Mouse (Mus musculus) common myeloid progenitor, adult 5-6 weeks (primary cell): ENCODE data around the gene Gm10310. TPM values are rescaled to one million over a fixed set of nuclear protein-coding genes. Genes with fewer than 3 reads are reported as not detected.
A peak's percentile ranks its signal among the peaks of the same experiment; 100 is the strongest.
"Not testable (repeated sequence)": the region's sequence is repeated elsewhere in the genome, so short reads cannot be mapped to it uniquely, and the experiment has no call there.

Source experiments
- ATAC-seq: replicated peaks from 2 replicates; pipeline ENCODE4 v1.8.0; 2016; ENCODE audit warnings: low read depth, mild to moderate bottlenecking, moderate TSS enrichment, inconsistent platforms; ENCODE audit not compliant: poor library complexity, severe bottlenecking
- total RNA-seq: library from RNA; stranded (forward); fragments of 200-1000, 187-1606 nt; gene quantifications from 2 replicates; pipeline ENCODE4 v1.2.3, GENCODE M21; 2017

The Gm10310 gene
- total RNA-seq, result not detected in 2 replicates

GRCm38 (mm10) chr10:129984962-129985361 lies at the start of gene Gm10310:
Gene Gm10310 (minus strand): TSS chr10:129985062.
- not testable (repeated sequence) for ATAC-seq

GRCm38 (mm10) chr10:130030048-130030447 lies 45.2 kb upstream of the Gm10310 start, which contains the start of gene Olfr821:
Gene Olfr821 (plus strand): TSS chr10:130030348.
- ATAC-seq, result no peak

- no peak for ATAC-seq
These were observed 27.5 kb upstream of the Gm10310 start, which contains the start of gene Olfr820 for GRCm38 (mm10) chr10:130012321-130012720. Gene Olfr820 (plus strand): TSS chr10:130012621.

- not testable (repeated sequence) for ATAC-seq
These were observed 20.5 kb upstream of the Gm10310 start for GRCm38 (mm10) chr10:130005366-130005765.

- not testable (repeated sequence) for ATAC-seq
These were observed 19.2 kb upstream of the Gm10310 start for GRCm38 (mm10) chr10:130004104-130004503.

- peak; percentile 84 for ATAC-seq
These were observed 3.0 kb downstream of the Gm10310 start for GRCm38 (mm10) chr10:129981867-129982266.

GRCm38 (mm10) chr10:129976040-129976439 lies 8.8 kb downstream of the Gm10310 start, which contains the start of gene Olfr247:
Gene Olfr247 (minus strand): TSS chr10:129976140.
- not testable (repeated sequence) for ATAC-seq

GRCm38 (mm10) chr10:129972994-129973393 lies 11.9 kb downstream of the Gm10310 start:
- peak; percentile 86 for ATAC-seq

- not testable (repeated sequence) for ATAC-seq
These were observed 17.7 kb downstream of the Gm10310 start, which contains the start of gene Olfr819 for GRCm38 (mm10) chr10:129967166-129967565. Gene Olfr819 (minus strand): TSS chr10:129967266.

GRCm38 (mm10) chr10:129966232-129966631 lies 18.6 kb downstream of the Gm10310 start:
- ATAC-seq, result not testable (repeated sequence)

- ATAC-seq, result no peak
These were observed 35.9 kb downstream of the Gm10310 start, which contains the start of gene Olfr818 for GRCm38 (mm10) chr10:129949000-129949399. Gene Olfr818 (minus strand): TSS chr10:129949100.

Other genes with a start within 250 kb of the Gm10310 start
- not detected in 2 replicates for gene Olfr806, start 243.1 kb downstream of the Gm10310 start, total RNA-seq
- not detected in 2 replicates for gene Olfr807, start 227.3 kb downstream of the Gm10310 start, total RNA-seq
- gene Olfr808, start 219.6 kb downstream of the Gm10310 start, total RNA-seq, result not detected in 2 replicates
- not detected in 2 replicates for gene Olfr809, start 210.4 kb downstream of the Gm10310 start, total RNA-seq
- not detected in 2 replicates for gene Olfr810, start 190.1 kb downstream of the Gm10310 start, total RNA-seq
- gene Olfr811, start 180.7 kb downstream of the Gm10310 start, total RNA-seq, result not detected in 2 replicates
- gene Olfr812, start 139.0 kb downstream of the Gm10310 start, total RNA-seq, result not detected in 2 replicates
- gene Olfr813, start 129.7 kb downstream of the Gm10310 start, total RNA-seq, result not detected in 2 replicates
- gene Olfr814, start 105.2 kb downstream of the Gm10310 start, total RNA-seq, result not detected in 2 replicates
- gene Olfr815, start 79.2 kb downstream of the Gm10310 start, total RNA-seq, result not detected in 2 replicates
- not detected in 2 replicates for gene Olfr816, start 69.5 kb downstream of the Gm10310 start, total RNA-seq
- gene Olfr818, start 36.0 kb downstream of the Gm10310 start, total RNA-seq, result not detected in 2 replicates
- not detected in 2 replicates for gene Olfr819, start 17.8 kb downstream of the Gm10310 start, total RNA-seq
- not detected in 2 replicates for gene Olfr247, start 8.9 kb downstream of the Gm10310 start, total RNA-seq
- gene Olfr820, start 27.6 kb upstream of the Gm10310 start, total RNA-seq, result not detected in 2 replicates
- gene Olfr821, start 45.3 kb upstream of the Gm10310 start, total RNA-seq, result not detected in 2 replicates
- gene Olfr822, start 86.1 kb upstream of the Gm10310 start, total RNA-seq, result not detected in 2 replicates
- not detected in 2 replicates for gene Olfr823, start 130.3 kb upstream of the Gm10310 start, total RNA-seq
- not detected in 2 replicates for gene Olfr824, start 144.9 kb upstream of the Gm10310 start, total RNA-seq
- not detected in 2 replicates for gene Olfr825, start 181.7 kb upstream of the Gm10310 start, total RNA-seq
- not detected in 2 replicates for gene Olfr826, start 199.1 kb upstream of the Gm10310 start, total RNA-seq
- gene Olfr827, start 229.3 kb upstream of the Gm10310 start, total RNA-seq, result not detected in 2 replicates